Mouse (Mus musculus) forebrain, postnatal 0 days (tissue): ENCODE results near the gene Cfap77. TPM values are rescaled to one million over a fixed set of nuclear protein-coding genes. Genes with fewer than 3 reads are reported as not detected.

Source experiments
- ATAC-seq: fragments of 200-750 bp; cut with Nextera tagmentation; 2 replicates; pipeline ENCODE4 v1.8.0; 2017; ENCODE audit warnings: mild to moderate bottlenecking, moderate library complexity
- DNase-seq: peaks from one replicate; pipeline ENCODE4 v3.0.0-alpha.2; 2015
- H3K27ac ChIP-seq: fragments of 300-500 bp; sonication (generic); 2 replicates; pipeline ENCODE4 v1.5.1; 2014; ENCODE audit warnings: low read depth, mild to moderate bottlenecking, antibody characterized with exemption, low read length, moderate library complexity, mixed read lengths
- H3K27me3 ChIP-seq: fragments of 300-500 bp; sonication (generic); 2 replicates; pipeline ENCODE4 v1.6.1; 2014; ENCODE audit warnings: mild to moderate bottlenecking, low read length, mixed read lengths; ENCODE audit not compliant: insufficient read depth
- H3K36me3 ChIP-seq: fragments of 300-500 bp; sonication (generic); 2 replicates; pipeline ENCODE4 v1.6.1; 2014; ENCODE audit warnings: mild to moderate bottlenecking, moderate library complexity; ENCODE audit not compliant: insufficient read depth
- H3K4me1 ChIP-seq: fragments of 300-500 bp; sonication (generic); 2 replicates; pipeline ENCODE4 v1.6.1; 2014; ENCODE audit warnings: antibody characterized with exemption; ENCODE audit not compliant: insufficient read depth
- H3K4me2 ChIP-seq: fragments of 300-500 bp; sonication (generic); 2 replicates; pipeline ENCODE4 v1.6.1; 2014; ENCODE audit warnings: low read depth, mild to moderate bottlenecking, moderate library complexity
- H3K4me3 ChIP-seq: fragments of 300-500 bp; sonication (generic); 2 replicates; pipeline ENCODE4 v1.5.1; 2014; ENCODE audit warnings: low read depth, low read length, mixed read lengths
- H3K9ac ChIP-seq: fragments of 300-500 bp; sonication (generic); 2 replicates; pipeline ENCODE4 v1.6.1; 2014; ENCODE audit warnings: mild to moderate bottlenecking
- H3K9me3 ChIP-seq: fragments of 300-500 bp; sonication (generic); 2 replicates; pipeline ENCODE4 v1.6.1; 2016; ENCODE audit warnings: low read length
- CTCF ChIP-seq: sonication (generic); IDR thresholded peaks from 2 replicates; pipeline ENCODE4 v1.5.1; 2016; ENCODE audit warnings: antibody characterized with exemption, control low read depth, low read depth
- WGBS: fragments of 180-500 bp; shearing (Covaris S2); extraction: QIAGEN DNeasy Blood & Tissue Kit; methylation state at CpG from one replicate; pipeline ENCODE4 v1.1.7; 2014; 5-methylcytosine and 5-hydroxymethylcytosine counted together
- polyA plus RNA-seq: library from polyadenylated mRNA; unstranded; fragments of >200 nt; fragmentation: Nextera tagmentation; extraction: Ambion mirVana; gene quantifications from 2 replicates; pipeline ENCODE4 v1.2.1, GENCODE M21; 2015
- total RNA-seq: library from RNA; depleted of rRNA; stranded (reverse); fragments of >200 nt; gene quantifications from 2 replicates; pipeline ENCODE4 v1.2.3, GENCODE M21; 2014

Gene Cfap77
- total and polyA plus RNA-seq, 2 experiments from 2014 or later = 0.57 to 0.59 TPM

DNA sequence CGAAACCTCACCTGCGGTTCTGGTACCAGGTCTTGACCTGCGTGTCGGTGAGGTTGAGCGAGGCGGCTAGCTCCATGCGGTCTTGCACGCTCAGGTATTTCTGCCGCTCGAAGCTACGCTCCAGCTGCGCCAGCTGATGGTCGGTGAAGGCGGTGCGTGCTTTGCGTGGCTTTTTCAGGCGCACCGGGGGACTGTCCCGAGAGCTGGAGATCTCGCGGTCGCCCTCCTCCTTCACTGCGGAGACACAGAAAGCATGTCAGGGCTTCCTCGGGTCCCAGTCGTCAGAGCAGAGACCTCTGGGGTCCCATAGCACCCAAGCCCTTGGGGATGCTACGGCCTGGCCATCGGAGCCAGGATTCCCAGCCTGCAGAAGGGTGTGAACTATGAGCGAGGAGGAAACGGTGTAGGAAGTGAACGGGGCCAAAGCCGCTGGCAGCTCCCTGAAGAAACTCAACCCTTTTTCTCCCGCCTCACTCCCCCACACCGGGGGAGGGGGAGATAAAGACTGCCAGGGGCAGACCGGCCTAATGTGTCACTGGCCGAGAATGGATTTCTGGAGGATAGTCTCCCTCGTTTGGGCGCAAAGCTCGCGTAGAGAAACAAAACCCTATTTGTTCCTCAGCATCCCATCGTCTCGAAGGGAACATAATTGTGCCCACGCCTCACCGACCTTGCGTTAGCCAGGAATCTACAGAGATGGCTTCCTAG is 143.4 kb downstream of the Cfap77 start:
- DNase-seq = peak; percentile 20
- Histone ChIP-seq H3K27ac (no peak overlapping the region), H3K4me2 (no peak overlapping the region; the same call in 1 of the 2 replicates), H3K4me3 (no peak overlapping the region), H3K36me3 (0 out of 2 replicates have a peak, but pooled peaks cover 3% of the 10 kb centered on the region), H3K27me3 (peaks cover 90% of the 10 kb centered on the region), H3K9me3 (no peaks in the 10 kb centered on the region), H3K9ac (no peak overlapping the region), H3K4me1 (0 out of 2 replicates have a peak, but pooled peaks cover 6% of the 10 kb centered on the region)
- ATAC-seq = no peak
- TF ChIP-seq CTCF = no peak
- 3% methylated on average over 44 of the region's 44 CpGs for WGBS

DNA sequence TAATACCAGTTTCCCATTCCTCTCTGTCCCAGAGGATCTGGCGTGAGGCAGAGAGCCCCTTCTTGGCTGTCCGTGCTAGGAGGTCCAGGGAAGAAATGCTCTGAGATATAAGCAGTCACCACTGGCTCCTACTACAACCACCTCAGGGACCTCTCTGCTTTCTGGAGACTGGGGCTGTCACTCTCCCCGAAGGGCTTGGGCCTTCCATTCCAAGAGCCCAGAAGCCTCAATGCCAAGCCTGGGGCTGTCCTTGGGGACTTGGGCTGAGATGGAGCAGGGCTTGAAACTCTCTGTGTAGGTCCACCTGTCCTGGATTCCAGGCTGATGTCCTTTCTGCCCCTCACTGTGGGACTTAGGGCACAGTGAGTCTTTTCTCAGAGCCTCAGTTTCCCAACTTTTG is 144.0 kb downstream of the Cfap77 start:
- no peak overlapping the region for H3K9ac ChIP-seq
- DNase-seq = no peak

DNA sequence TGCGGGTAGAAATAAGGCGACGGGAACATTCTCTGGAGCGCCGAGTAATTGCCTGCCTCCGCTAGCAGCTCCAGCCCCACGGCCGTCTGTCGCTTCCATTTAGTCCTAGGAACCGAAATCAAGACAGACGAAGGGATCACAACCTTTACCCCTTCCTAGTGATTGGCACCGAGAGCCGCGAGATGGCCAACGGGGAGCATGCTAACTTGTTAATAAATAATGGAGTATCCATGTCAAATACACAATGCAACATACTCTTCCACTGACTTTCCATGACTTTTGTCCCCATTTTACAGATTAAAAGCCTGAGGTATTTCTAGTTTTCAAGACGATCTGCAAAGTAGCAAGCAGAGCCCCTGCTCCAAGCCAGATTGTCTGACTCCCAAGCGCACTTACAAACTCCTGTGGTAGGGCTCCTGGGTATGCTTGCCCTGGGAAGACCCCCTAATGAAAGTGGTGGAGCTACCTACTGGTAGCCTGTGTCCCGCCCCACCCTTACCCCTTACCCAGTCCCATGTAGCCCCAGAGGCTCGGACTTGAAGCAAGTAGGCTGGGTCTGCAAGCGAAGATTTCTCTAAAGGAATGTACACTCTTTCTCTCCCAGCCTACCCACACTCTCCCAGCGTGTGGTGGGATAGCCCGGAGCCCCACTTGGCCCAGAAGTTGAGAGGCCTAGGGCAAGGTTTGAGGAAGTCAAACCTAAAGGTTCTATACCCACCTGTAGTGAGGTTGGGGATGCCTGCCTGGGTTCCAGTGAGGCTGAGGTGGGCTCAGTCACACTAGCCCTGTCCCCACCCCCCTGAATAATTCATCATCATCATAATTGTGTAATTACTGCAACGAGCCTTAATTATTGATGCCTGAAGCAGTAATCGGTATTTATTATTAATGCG is 144.8 kb downstream of the Cfap77 start:
- Histone ChIP-seq H3K9me3 (no peaks in the 10 kb centered on the region), H3K27ac (no peak overlapping the region), H3K36me3 (peaks cover 12% of the 10 kb centered on the region; the same call in 1 of the 2 replicates), H3K4me3 (no peak overlapping the region), H3K9ac (no peak overlapping the region), H3K4me2 (no peak overlapping the region), H3K4me1 (no peaks in the 10 kb centered on the region), H3K27me3 (peaks cover 76% of the 10 kb centered on the region)
- 6% methylated on average over 25 of the region's 25 CpGs for WGBS
- no peak for TF ChIP-seq CTCF
- DNase-seq (no peak), ATAC-seq (no peak)

More for the DNA sequence above, 144.0 kb downstream of the Cfap77 start:
- H3K9me3 ChIP-seq = no peaks in the 10 kb centered on the region
- peaks cover 84% of the 10 kb centered on the region for H3K27me3 ChIP-seq
- ATAC-seq = no peak
- no peak overlapping the region for H3K4me2 ChIP-seq
- H3K27ac ChIP-seq = no peak overlapping the region
- peaks cover 6% of the 10 kb centered on the region; the same call in 1 of the 2 replicates for H3K36me3 ChIP-seq
- WGBS = 13% methylated on average over 3 of the region's 3 CpGs
- H3K4me3 ChIP-seq = no peak overlapping the region
- 0 out of 2 replicates have a peak, but pooled peaks cover 2% of the 10 kb centered on the region for H3K4me1 ChIP-seq
- no peak for TF ChIP-seq CTCF

DNA sequence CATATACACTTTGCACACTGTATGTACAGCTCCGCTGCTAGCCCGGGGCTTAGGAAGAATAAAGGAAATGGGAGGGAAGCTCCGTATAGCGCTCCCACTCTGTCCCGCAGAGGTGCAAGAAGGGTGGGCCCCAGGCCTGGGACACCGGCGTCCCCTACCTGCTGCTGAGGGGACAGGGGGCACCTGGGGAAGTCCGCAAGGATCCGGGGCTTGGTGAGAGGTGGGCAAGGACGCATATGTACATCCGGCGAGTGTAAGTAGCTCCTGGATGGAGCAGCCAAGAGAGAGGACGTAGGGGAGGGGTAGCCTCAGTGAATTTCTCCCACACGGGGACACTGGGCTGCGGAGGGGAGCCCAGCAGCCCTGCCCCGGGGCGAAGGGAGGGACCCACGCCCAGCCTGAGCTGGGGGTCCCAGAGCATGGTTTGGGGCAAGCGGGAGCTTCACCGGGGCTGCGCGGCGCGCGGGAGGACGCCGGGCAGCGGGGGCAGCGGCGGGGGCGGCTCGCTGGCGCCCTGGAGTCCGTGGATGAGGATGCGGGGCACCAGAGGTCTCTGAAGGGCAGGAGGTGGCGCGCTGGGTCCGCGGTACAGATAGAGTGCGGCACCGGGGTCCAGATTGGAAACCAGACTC is 145.6 kb downstream of the Cfap77 start:
- H3K4me2 ChIP-seq = no peak overlapping the region
- ATAC-seq (no peak; the same call in 1 of the 2 replicates), DNase-seq (no peak)
- no peaks in the 10 kb centered on the region for H3K9me3 ChIP-seq
- WGBS = 2% methylated on average over 41 of the region's 41 CpGs
- H3K9ac ChIP-seq = no peak overlapping the region
- H3K4me3 ChIP-seq = no peak overlapping the region
- no peak overlapping the region for H3K27ac ChIP-seq
- H3K36me3 ChIP-seq = peaks cover 20% of the 10 kb centered on the region
- TF ChIP-seq CTCF = no peak
- no peaks in the 10 kb centered on the region for H3K4me1 ChIP-seq
- H3K27me3 ChIP-seq = peaks cover 69% of the 10 kb centered on the region

DNA sequence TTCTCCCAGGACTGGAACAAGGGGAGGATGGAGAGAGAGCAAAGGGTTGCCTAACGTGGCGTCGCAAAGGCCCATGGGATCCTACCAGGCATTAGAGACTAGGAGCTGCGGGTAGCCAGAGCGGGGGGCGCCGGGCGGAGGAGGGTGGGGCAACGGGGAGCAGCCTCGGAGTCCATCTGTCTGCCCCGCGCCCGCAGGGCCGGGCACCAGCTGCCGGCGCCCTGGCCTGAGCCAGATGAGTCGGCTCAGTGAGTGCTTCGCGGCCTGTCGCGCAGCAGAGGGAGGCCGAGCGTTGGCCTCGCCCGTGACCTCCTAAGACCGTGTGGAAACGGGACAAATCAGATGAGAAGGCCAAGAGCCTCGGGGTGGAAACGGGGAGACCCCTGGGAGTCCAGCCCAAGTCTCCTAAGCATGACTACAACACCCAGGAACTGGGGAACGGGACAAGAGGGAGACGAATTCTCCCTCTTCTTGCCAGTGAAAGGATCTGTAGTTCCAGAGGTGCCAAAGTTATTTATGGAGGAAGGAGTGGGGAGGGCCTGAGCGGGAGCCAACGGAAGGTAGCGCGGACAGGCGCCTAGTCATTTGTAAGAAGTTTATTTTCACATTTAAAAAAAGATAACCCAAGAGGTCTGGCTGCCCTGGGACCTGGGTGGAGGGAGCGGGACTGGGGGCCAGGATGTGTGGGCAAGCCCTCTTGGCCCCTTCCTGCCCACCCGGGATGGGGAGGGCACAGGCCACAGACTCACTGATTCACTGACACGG is 146.3 kb downstream of the Cfap77 start:
- WGBS = 3% methylated on average over 37 of the region's 39 CpGs
- no peaks in the 10 kb centered on the region for H3K4me1 ChIP-seq
- H3K9me3 ChIP-seq = no peaks in the 10 kb centered on the region
- H3K9ac ChIP-seq = no peak overlapping the region
- H3K27ac ChIP-seq = no peak overlapping the region
- ATAC-seq = peak; percentile 34; the same call in 1 of the 2 replicates
- peak overlapping the region; percentile 1; the same call in 1 of the 2 replicates for H3K4me2 ChIP-seq
- peaks cover 20% of the 10 kb centered on the region for H3K36me3 ChIP-seq
- DNase-seq = no peak
- TF ChIP-seq CTCF = no peak
- H3K27me3 ChIP-seq = peaks cover 61% of the 10 kb centered on the region
- H3K4me3 ChIP-seq = no peak overlapping the region

DNA sequence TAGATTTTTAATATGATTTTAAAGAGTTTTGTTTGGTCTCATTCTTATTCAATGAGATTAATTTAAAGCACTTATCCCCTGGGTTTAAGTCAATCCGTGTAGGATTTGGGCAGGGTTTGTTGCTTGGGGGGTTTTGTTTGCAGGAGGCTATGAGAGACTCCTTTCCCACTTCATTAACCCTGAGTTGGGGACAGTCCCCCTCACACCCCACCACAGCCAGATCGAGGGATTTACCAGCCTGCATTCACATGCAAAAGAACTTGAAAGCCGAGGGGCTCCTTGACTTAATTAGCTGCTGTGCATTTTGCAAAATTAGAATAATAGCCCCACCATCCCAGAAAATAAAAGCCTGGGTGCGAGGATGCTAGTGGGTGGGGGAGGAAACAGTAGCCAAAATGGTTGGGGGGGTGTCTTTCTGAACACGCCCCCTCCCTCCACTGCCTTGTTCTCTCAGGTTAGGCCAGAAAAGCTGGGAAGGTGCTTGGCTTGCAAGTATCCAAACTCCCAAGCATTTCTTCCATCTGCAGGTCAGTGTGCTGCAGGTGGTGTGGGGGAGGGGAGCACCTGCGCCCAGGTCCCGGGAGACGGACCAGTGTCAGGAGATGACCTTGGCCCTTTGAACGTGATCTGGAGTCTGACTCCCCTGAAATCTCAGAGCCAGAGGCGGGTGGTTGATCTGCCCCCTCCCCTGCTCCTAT is 147.0 kb downstream of the Cfap77 start:
- TF ChIP-seq CTCF = no peak
- DNase-seq (no peak), ATAC-seq (no peak)
- Histone ChIP-seq H3K4me2 (peak overlapping the region; percentile 1; the same call in 1 of the 2 replicates), H3K9ac (no peak overlapping the region), H3K36me3 (peaks cover 22% of the 10 kb centered on the region), H3K9me3 (no peaks in the 10 kb centered on the region), H3K4me3 (no peak overlapping the region), H3K4me1 (no peaks in the 10 kb centered on the region), H3K27ac (no peak overlapping the region), H3K27me3 (peaks cover 54% of the 10 kb centered on the region)
- 6% methylated on average over 10 of the region's 10 CpGs for WGBS
